Comparison of ENCODE assay signal across 27 mouse cellular contexts in genomic region chr13:24211229-24211628, GRCm38 (mm10).
DNase-seq lines count a peak whose midpoint lies in the region; ATAC-seq and TF ChIP-seq lines count a peak whose summit lies in the region.
"Had no signal": no experiment of that assay in that cellular context is flagged by ENCODE, and none has a peak within 500 bp of the region (broad histone marks: within the 10 kb centered on the region; RNA-seq: fewer than 3 reads in every experiment).

No protein-coding gene starts in this region.

- H3K4me1 ChIP-seq in lung, embryonic 16.5 days (replicated peaks; ENCODE audit: control insufficient read depth, insufficient read depth, low read length) = no peaks in the 10 kb centered on the region
- H3K4me1 ChIP-seq: hindbrain, embryonic 12.5 days; hindbrain, embryonic 15.5 days had no signal

- WGBS in lung, embryonic 16.5 days = 64% methylated on average over 2 of the region's 2 CpGs

- no peak for DNase-seq in frontal cortex, postnatal 10 days (ENCODE audit: low spot score in 2 of 2)
- DNase-seq in layer of hippocampus, adult 2 months (ENCODE audit: low spot score in 2 of 2) = no peak
- no peak for DNase-seq in layer of hippocampus, adult 9-11 months
- DNase-seq in lung, postnatal 10 days = no peak
- DNase-seq: adrenal gland, adult 2 months; adrenal gland, postnatal 14 days; B cell, adult 2 months; cerebellum, adult 11-12 months; cerebellum, adult 8-10 months; cerebellum, postnatal 10 days; cerebellum, postnatal 36 days; gastrocnemius, postnatal 25 days; heart, adult 2 months; heart, postnatal 14 days had no signal

- no peak overlapping the region for H3K27ac ChIP-seq in layer of hippocampus, adult 2 months
- no peak overlapping the region for H3K27ac ChIP-seq in lung, embryonic 16.5 days (ENCODE audit: low read length)
- H3K27ac ChIP-seq: forebrain, embryonic 10.5 days; forebrain, embryonic 13.5 days; heart, adult 2 months; heart, embryonic 10.5 days; heart, embryonic 13.5 days; hindbrain, embryonic 12.5 days; hindbrain, embryonic 15.5 days had no signal

- H3K9me3 ChIP-seq in lung, embryonic 16.5 days (ENCODE audit: control insufficient read depth, low read length) = no peaks in the 10 kb centered on the region
- H3K9me3 ChIP-seq: forebrain, embryonic 10.5 days; forebrain, embryonic 13.5 days; G1E; heart, embryonic 10.5 days; heart, embryonic 13.5 days; hindbrain, embryonic 12.5 days; hindbrain, embryonic 15.5 days had no signal

- H3K9ac ChIP-seq in lung, embryonic 16.5 days (ENCODE audit: low read length) = no peak overlapping the region
- H3K9ac ChIP-seq: forebrain, embryonic 13.5 days; heart, embryonic 13.5 days; hindbrain, embryonic 12.5 days; hindbrain, embryonic 15.5 days had no signal

- no peak overlapping the region for H3K4me2 ChIP-seq in lung, embryonic 16.5 days (ENCODE audit: low read depth, low read length)
- H3K4me2 ChIP-seq: forebrain, embryonic 13.5 days; heart, embryonic 13.5 days; hindbrain, embryonic 12.5 days; hindbrain, embryonic 15.5 days had no signal

- TF ChIP-seq CTCF in layer of hippocampus, adult 2 months (conservative IDR thresholded peaks at IDR 0.05) = 0 out of 2 replicates have a peak, but pooled peaks have one; percentile 20

- H3K4me3 ChIP-seq in layer of hippocampus, adult 2 months = no peak overlapping the region
- no peak overlapping the region for H3K4me3 ChIP-seq in lung, embryonic 16.5 days (ENCODE audit: low read length)
- H3K4me3 ChIP-seq: forebrain, embryonic 10.5 days; forebrain, embryonic 13.5 days; heart, adult 2 months; heart, embryonic 10.5 days; heart, embryonic 13.5 days; hindbrain, embryonic 12.5 days; hindbrain, embryonic 15.5 days had no signal

- peak; percentile 48; the same call in 1 of the 2 replicates for ATAC-seq in frontal cortex, adult (ENCODE audit: low TSS enrichment)
- ATAC-seq in lung, embryonic 16.5 days (ENCODE audit: low read depth) = 0 out of 2 replicates have a peak, but pooled peaks have one; percentile 34
- ATAC-seq in common myeloid progenitor, adult 5-6 weeks (replicated peaks; ENCODE audit: low read depth, poor library complexity, severe bottlenecking) = peak; percentile 65
- no peak for ATAC-seq in megakaryocyte-erythroid progenitor cell, adult 5-6 weeks (replicated peaks; ENCODE audit: low FRiP score, low TSS enrichment, poor library complexity, severe bottlenecking)
- ATAC-seq: forebrain, embryonic 13.5 days; forebrain, embryonic 16.5 days had no signal

- H3K27me3 ChIP-seq in lung, embryonic 16.5 days (ENCODE audit: control insufficient read depth, insufficient read depth, low read depth, low read length) = no peaks in the 10 kb centered on the region
- H3K27me3 ChIP-seq: CH12.LX; forebrain, embryonic 13.5 days; hindbrain, embryonic 12.5 days; hindbrain, embryonic 15.5 days had no signal

- no peaks in the 10 kb centered on the region for H3K36me3 ChIP-seq in lung, embryonic 16.5 days (ENCODE audit: control insufficient read depth, insufficient read depth, low read length)
- H3K36me3 ChIP-seq: forebrain, embryonic 10.5 days; G1E; heart, embryonic 10.5 days; heart, embryonic 13.5 days; hindbrain, embryonic 12.5 days; hindbrain, embryonic 15.5 days had no signal
